Mouse (Mus musculus) kidney, adult 2 months (tissue): ENCODE results near the gene Usp49.

Experiments
- CTCF ChIP-seq: fragments of 200-500 bp; conservative IDR thresholded peaks from 2 replicates; pipeline ENCODE4 v1.5.1; 2011; ENCODE audit warnings: low read depth, mild to moderate bottlenecking, control low read depth, low read length, moderate library complexity, mixed read lengths; ENCODE audit not compliant: insufficient read depth, insufficient read length
- POLR2A ChIP-seq: fragments of 200-500 bp; IDR thresholded peaks from one replicate; pipeline ENCODE4 v1.6.1; 2011; ENCODE audit warnings: low read depth, low read length, control low read depth

- peak; percentile 16 for TF ChIP-seq POLR2A
- no peak for TF ChIP-seq CTCF
Measured at GRCm38 (mm10) chr17:47593215-47593853, 37.2 kb upstream of the Usp49 start.
